Mouse (Mus musculus) neural tube, embryonic 15.5 days (tissue): ENCODE data around the gene Palm. TPM values are rescaled to one million over a fixed set of nuclear protein-coding genes. Genes with fewer than 3 reads are reported as not detected.

Experiments
- ATAC-seq: fragments of 200-750 bp; cut with Nextera tagmentation; 2 replicates; pipeline ENCODE4 v1.8.0; 2017; ENCODE audit warnings: mild to moderate bottlenecking, moderate TSS enrichment, moderate library complexity; ENCODE audit not compliant: low FRiP score
- H3K27ac ChIP-seq: fragments of 300-500 bp; sonication (generic); replicated peaks from 2 replicates; pipeline ENCODE4 v1.5.1; 2015; ENCODE audit warnings: mild to moderate bottlenecking, inconsistent platforms
- H3K27me3 ChIP-seq: fragments of 300-500 bp; sonication (generic); replicated peaks from 2 replicates; pipeline ENCODE4 v1.6.1; 2015; ENCODE audit warnings: inconsistent platforms
- H3K36me3 ChIP-seq: fragments of 300-500 bp; sonication (generic); 2 replicates; pipeline ENCODE4 v1.6.1; 2015; ENCODE audit warnings: inconsistent platforms
- H3K4me1 ChIP-seq: fragments of 300-500 bp; sonication (generic); 2 replicates; pipeline ENCODE4 v1.6.1; 2015; ENCODE audit warnings: inconsistent platforms
- H3K4me2 ChIP-seq: fragments of 300-500 bp; sonication (generic); 2 replicates; pipeline ENCODE4 v1.6.1; 2015; ENCODE audit warnings: inconsistent platforms, mild to moderate bottlenecking, moderate library complexity
- H3K4me3 ChIP-seq: fragments of 300-500 bp; sonication (generic); replicated peaks from 2 replicates; pipeline ENCODE4 v1.5.1; 2015; ENCODE audit warnings: mild to moderate bottlenecking, inconsistent platforms
- H3K9ac ChIP-seq: fragments of 300-500 bp; sonication (generic); replicated peaks from 2 replicates; pipeline ENCODE4 v1.6.1; 2015; ENCODE audit warnings: mild to moderate bottlenecking, inconsistent platforms
- H3K9me3 ChIP-seq: fragments of 300-500 bp; sonication (generic); replicated peaks from 2 replicates; pipeline ENCODE4 v1.6.1; 2016; ENCODE audit warnings: inconsistent platforms
- WGBS: fragments of 180-500 bp; shearing (Covaris S2); methylation state at CpG from one replicate; pipeline ENCODE4 v1.1.7; 2015; ENCODE audit warnings: mixed read lengths; 5-methylcytosine and 5-hydroxymethylcytosine counted together
- polyA plus RNA-seq: library from polyadenylated mRNA; unstranded; fragments of >200 nt; fragmentation: Nextera tagmentation; extraction: Ambion mirVana; gene quantifications from 2 replicates; pipeline ENCODE4 v1.2.1, GENCODE M21; 2015

Gene Palm
- polyA plus RNA-seq, 1 experiment from 2014 or later, result 256 TPM

- no peak overlapping the region for H3K4me2 ChIP-seq
- peaks cover 57% of the 10 kb centered on the region for H3K4me1 ChIP-seq
- no peaks in the 10 kb centered on the region for H3K27me3 ChIP-seq
- H3K9me3 ChIP-seq, result no peaks in the 10 kb centered on the region
- no peak overlapping the region for H3K4me3 ChIP-seq
- ATAC-seq, result no peak
- H3K36me3 ChIP-seq, result peaks cover 60% of the 10 kb centered on the region
- H3K27ac ChIP-seq, result 0 out of 2 replicates have a peak overlapping the region, but pooled peaks have one; percentile 9
- H3K9ac ChIP-seq, result no peak overlapping the region
- 84% methylated on average over 11 of the region's 11 CpGs for WGBS
Measured at GRCm38 (mm10) chr10:79859116-79859515, 65.7 kb downstream of the Palm start.

GRCm38 (mm10) chr10:79860079-79860911 is 66.9 kb downstream of the Palm start:
- Histone ChIP-seq H3K27ac (0 out of 2 replicates have a peak overlapping the region, but pooled peaks have one; percentile 0), H3K36me3 (peaks cover 69% of the 10 kb centered on the region), H3K4me3 (no peak overlapping the region), H3K4me2 (no peak overlapping the region), H3K9ac (no peak overlapping the region), H3K4me1 (peaks cover 64% of the 10 kb centered on the region), H3K9me3 (no peaks in the 10 kb centered on the region), H3K27me3 (no peaks in the 10 kb centered on the region)
- ATAC-seq, result no peak
- 89% methylated on average over 26 of the region's 26 CpGs for WGBS

- Histone ChIP-seq H3K27me3 (no peaks in the 10 kb centered on the region), H3K36me3 (peaks cover 80% of the 10 kb centered on the region), H3K4me1 (peaks cover 62% of the 10 kb centered on the region), H3K9me3 (no peaks in the 10 kb centered on the region), H3K4me3 (no peak overlapping the region), H3K9ac (no peak overlapping the region), H3K27ac (0 out of 2 replicates have a peak overlapping the region, but pooled peaks have one; percentile 23), H3K4me2 (no peak overlapping the region)
- no peak for ATAC-seq
- 72% methylated on average over 25 of the region's 25 CpGs for WGBS
Measured at GRCm38 (mm10) chr10:79861230-79862048, 68.1 kb downstream of the Palm start.

GRCm38 (mm10) chr10:79862049-79862788 is 68.8 kb downstream of the Palm start:
- peaks cover 84% of the 10 kb centered on the region for H3K36me3 ChIP-seq
- H3K9me3 ChIP-seq, result no peaks in the 10 kb centered on the region
- no peak for ATAC-seq
- H3K4me1 ChIP-seq, result peaks cover 57% of the 10 kb centered on the region
- H3K27ac ChIP-seq, result 0 out of 2 replicates have a peak overlapping the region, but pooled peaks have one; percentile 23
- H3K4me3 ChIP-seq, result no peak overlapping the region
- H3K27me3 ChIP-seq, result no peaks in the 10 kb centered on the region
- WGBS, result 74% methylated on average over 23 of the region's 23 CpGs
- no peak overlapping the region for H3K4me2 ChIP-seq
- no peak overlapping the region for H3K9ac ChIP-seq

GRCm38 (mm10) chr10:79862925-79863324 is 69.6 kb downstream of the Palm start:
- Histone ChIP-seq H3K36me3 (peaks cover 83% of the 10 kb centered on the region), H3K4me2 (no peak overlapping the region), H3K27ac (no peak overlapping the region), H3K9me3 (no peaks in the 10 kb centered on the region), H3K27me3 (no peaks in the 10 kb centered on the region), H3K4me1 (peaks cover 54% of the 10 kb centered on the region), H3K9ac (no peak overlapping the region), H3K4me3 (no peak overlapping the region)
- ATAC-seq, result no peak
- WGBS, result 76% methylated on average over 10 of the region's 10 CpGs

GRCm38 (mm10) chr10:79864351-79865188 is 71.2 kb downstream of the Palm start:
- peak; percentile 9; the same call in 1 of the 2 replicates for ATAC-seq
- WGBS, result 63% methylated on average over 8 of the region's 10 CpGs

GRCm38 (mm10) chr10:79865189-79865601 is 71.8 kb downstream of the Palm start:
- peaks cover 75% of the 10 kb centered on the region for H3K36me3 ChIP-seq
- no peak overlapping the region for H3K4me2 ChIP-seq
- no peak overlapping the region for H3K4me3 ChIP-seq
- H3K9ac ChIP-seq, result peak overlapping the region; percentile 20; the same call in 1 of the 2 replicates
- no peaks in the 10 kb centered on the region for H3K27me3 ChIP-seq
- ATAC-seq, result peak; percentile 6
- peaks cover 46% of the 10 kb centered on the region for H3K4me1 ChIP-seq
- H3K9me3 ChIP-seq, result no peaks in the 10 kb centered on the region
- H3K27ac ChIP-seq, result peak overlapping the region; percentile 51; the same call in 1 of the 2 replicates
- WGBS, result 64% methylated on average over 12 of the region's 12 CpGs

More at GRCm38 (mm10) chr10:79864351-79865188, 71.2 kb downstream of the Palm start:
- no peaks in the 10 kb centered on the region for H3K27me3 ChIP-seq
- peaks cover 45% of the 10 kb centered on the region for H3K4me1 ChIP-seq
- H3K9me3 ChIP-seq, result no peaks in the 10 kb centered on the region
- peaks cover 76% of the 10 kb centered on the region for H3K36me3 ChIP-seq
- H3K4me2 ChIP-seq, result no peak overlapping the region; the same call in 1 of the 2 replicates
- H3K9ac ChIP-seq, result peak overlapping the region; percentile 20; the same call in 1 of the 2 replicates
- H3K27ac ChIP-seq, result peak overlapping the region; percentile 51; the same call in 1 of the 2 replicates
- H3K4me3 ChIP-seq, result no peak overlapping the region

- Histone ChIP-seq H3K27ac (peak overlapping the region; percentile 50), H3K9ac (no peak overlapping the region)
Measured at GRCm38 (mm10) chr10:79865801-79866295, 72.5 kb downstream of the Palm start.

GRCm38 (mm10) chr10:79866601-79867000 is 73.2 kb downstream of the Palm start:
- H3K27me3 ChIP-seq, result no peaks in the 10 kb centered on the region
- no peak overlapping the region for H3K4me3 ChIP-seq
- H3K9me3 ChIP-seq, result no peaks in the 10 kb centered on the region
- H3K4me1 ChIP-seq, result peaks cover 55% of the 10 kb centered on the region
- no peak overlapping the region for H3K9ac ChIP-seq
- no peak for ATAC-seq
- no peak overlapping the region for H3K4me2 ChIP-seq
- H3K36me3 ChIP-seq, result peaks cover 64% of the 10 kb centered on the region
- WGBS, result 71% methylated on average over 11 of the region's 11 CpGs
- H3K27ac ChIP-seq, result no peak overlapping the region; the same call in 1 of the 2 replicates

More at GRCm38 (mm10) chr10:79865801-79866295, 72.5 kb downstream of the Palm start:
- H3K4me2 ChIP-seq, result no peak overlapping the region
- peaks cover 68% of the 10 kb centered on the region for H3K36me3 ChIP-seq
- peaks cover 48% of the 10 kb centered on the region for H3K4me1 ChIP-seq
- WGBS, result 74% methylated on average over 19 of the region's 19 CpGs
- H3K27me3 ChIP-seq, result no peaks in the 10 kb centered on the region
- ATAC-seq, result no peak
- H3K9me3 ChIP-seq, result no peaks in the 10 kb centered on the region
- H3K4me3 ChIP-seq, result no peak overlapping the region
